Mouse (Mus musculus) lung, postnatal 0 days (tissue): ENCODE results near the gene Ccdc28b.

ENCODE experiments used
- CTCF ChIP-seq: IDR thresholded peaks from 2 replicates; pipeline ENCODE4 v1.5.1; 2016; ENCODE audit warnings: antibody characterized with exemption, mild to moderate bottlenecking
- EP300 ChIP-seq: IDR thresholded peaks from 2 replicates; pipeline ENCODE4 v1.6.1; 2016; ENCODE audit warnings: antibody characterized with exemption, mild to moderate bottlenecking, control low read depth

DNA sequence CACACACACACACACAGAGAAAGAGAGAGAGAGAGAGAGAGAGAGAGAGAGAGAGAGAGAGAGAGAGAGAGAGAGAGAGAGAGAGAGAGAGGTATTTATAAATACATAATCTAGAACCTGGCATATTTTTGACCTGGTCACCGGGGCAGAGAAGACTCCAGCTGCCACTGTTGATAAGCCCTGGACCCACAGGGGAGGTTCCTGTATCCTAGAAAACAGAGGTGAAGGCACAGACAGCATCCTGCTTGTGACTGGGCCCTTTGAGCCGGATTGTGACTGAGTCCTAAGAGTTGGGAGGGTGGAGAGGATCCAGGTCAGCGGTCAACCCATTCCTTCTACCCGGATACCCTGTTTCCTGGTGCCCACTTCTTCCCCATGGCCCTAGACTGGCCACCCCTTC, 34.9 kb downstream of the Ccdc28b start:
- TF ChIP-seq CTCF (no peak), EP300 (no peak)
